ENCODE assay signal across 11 mouse cellular contexts in the genomic region with DNA sequence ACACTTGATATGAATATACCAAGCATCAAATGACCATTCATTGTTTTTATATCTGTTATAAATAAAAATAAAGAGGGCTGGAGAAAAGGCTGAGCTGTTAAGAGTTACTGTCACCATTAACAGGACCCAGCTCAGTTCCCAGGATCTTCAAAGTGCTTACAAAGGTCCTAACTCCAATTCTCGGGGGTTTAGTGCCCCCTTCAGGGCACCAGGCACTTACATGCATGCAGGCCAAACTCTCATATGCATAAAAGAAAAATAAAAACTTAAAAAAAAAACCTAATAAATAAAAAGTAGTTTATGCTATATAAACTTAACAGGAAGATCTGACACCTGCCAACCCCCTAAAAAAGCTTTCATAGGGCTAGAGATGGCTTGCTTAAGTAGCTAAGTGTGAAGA. TPM values are rescaled to one million over a fixed set of nuclear protein-coding genes. Genes with fewer than 3 reads are reported as not detected.
DNase-seq lines count a peak whose midpoint lies in the region; ATAC-seq and TF ChIP-seq lines count a peak whose summit lies in the region.
"Had no signal": no experiment of that assay in that cellular context is flagged by ENCODE, and none has a peak within 500 bp of the region (broad histone marks: within the 10 kb centered on the region; RNA-seq: fewer than 3 reads in every experiment).

No protein-coding gene starts in this region.

- peaks cover 8% of the 10 kb centered on the region; the same call in 1 of the 2 replicates for H3K36me3 ChIP-seq in liver, embryonic 11.5 days (ENCODE audit: control insufficient read depth, insufficient read depth, low read length)
- H3K36me3 ChIP-seq in CH12.LX (replicated peaks in 1 of 2; ENCODE audit: control insufficient read depth in 1 of 2, insufficient read depth in 1 of 2, low read length in 1 of 2), result peaks cover 15 to 46% of the 10 kb centered on the region in 2 experiments

- dilution Hi-C loops in CH12.LX (cut with MboI; ENCODE audit: extremely low pct_ligation_motif_present, extremely low pct_unique_long_range_greater_than_20kb, low sequenced_read_pairs), result no loop called here

- 52% methylated on average over 1 of the region's 1 CpGs for WGBS in liver, embryonic 11.5 days

- no peak for TF ChIP-seq EP300 in CH12.LX (IDR thresholded peaks at IDR 0.05; ENCODE audit: low read length)

- no peak overlapping the region for H3K4me3 ChIP-seq in liver, embryonic 11.5 days (ENCODE audit: low read depth, low read length)
- H3K4me3 ChIP-seq in CH12.LX (replicated peaks in 1 of 3; ENCODE audit: low read depth in 2 of 3, low read length in 2 of 3, poor library complexity in 1 of 3), result no peak overlapping the region
- H3K4me3 ChIP-seq: lung, embryonic 15.5 days had no signal

- peak; percentile 47 for DNase-seq in CD4-positive, CD25-positive, alpha-beta regulatory T cell, adult 2 months (ENCODE audit: low read depth, low spot score)
- peak; percentile 5 for DNase-seq in liver
- no peak for DNase-seq in liver, embryonic 11.5 days (ENCODE audit: low spot score)
- DNase-seq in CH12.LX (ENCODE audit: extremely low read depth), result peak; percentile 22
- DNase-seq in lung, postnatal 36 days, result peak; percentile 7
- no peak for DNase-seq in cerebellum, postnatal 10 days
- DNase-seq in kidney, adult 8-10 months, result no peak
- DNase-seq: kidney, postnatal 25 days had no signal

- in situ Hi-C loops in CH12.LX (cut with MboI; ENCODE audit: low pct_ligation_motif_present, low pct_unique_long_range_greater_than_20kb, low sequenced_read_pairs), result loop anchor here (10.0 kb wide), 1 partner anchor 50 kb away; no protein-coding TSS in a partner anchor

- H3K9ac ChIP-seq in liver, embryonic 11.5 days (ENCODE audit: low read depth, low read length), result no peak overlapping the region
- H3K9ac ChIP-seq in CH12.LX (ENCODE audit: insufficient read depth, low read depth), result no peak overlapping the region
- H3K9ac ChIP-seq: lung, embryonic 15.5 days had no signal

- H3K27me3 ChIP-seq in liver, embryonic 11.5 days (replicated peaks; ENCODE audit: control insufficient read depth, insufficient read depth, low read length), result no peaks in the 10 kb centered on the region
- H3K27me3 ChIP-seq in CH12.LX (replicated peaks), result no peaks in the 10 kb centered on the region
- H3K27me3 ChIP-seq: lung, embryonic 15.5 days had no signal

- H3K79me2 ChIP-seq in CH12.LX (replicated peaks; ENCODE audit: control insufficient read depth, extremely low read depth, insufficient read depth, poor library complexity, severe bottlenecking), result peaks cover 18% of the 10 kb centered on the region; the same call in 1 of the 2 replicates

- peak in 1 of 2 experiments; percentile 57; a peak in 2 of 4 replicates for TF ChIP-seq CTCF in CH12.LX (conservative IDR thresholded peaks at IDR 0.05 in 1 of 2, IDR thresholded peaks at IDR 0.05 in 1 of 2; ENCODE audit: low read depth in 2 of 2, low read length in 2 of 2)

- H3K27ac ChIP-seq in liver, embryonic 11.5 days (ENCODE audit: low read depth, low read length), result no peak overlapping the region
- H3K27ac ChIP-seq in CH12.LX (ENCODE audit: insufficient read depth, low read depth), result no peak overlapping the region
- H3K27ac ChIP-seq: lung, embryonic 15.5 days had no signal

- 0 out of 2 replicates have a peak, but pooled peaks cover 2% of the 10 kb centered on the region for H3K4me1 ChIP-seq in liver, embryonic 11.5 days (replicated peaks; ENCODE audit: control insufficient read depth, insufficient read depth, low read length)
- peaks cover 0 to 19% of the 10 kb centered on the region in 2 experiments; a peak in 2 of 4 replicates for H3K4me1 ChIP-seq in CH12.LX (ENCODE audit: control insufficient read depth in 1 of 2, insufficient read depth in 2 of 2)
- H3K4me1 ChIP-seq: lung, embryonic 15.5 days had no signal

- H3K4me2 ChIP-seq in liver, embryonic 11.5 days, result no peak overlapping the region
- H3K4me2 ChIP-seq in CH12.LX (ENCODE audit: insufficient read depth, low read depth, poor library complexity, severe bottlenecking), result no peak overlapping the region
- H3K4me2 ChIP-seq: heart, embryonic 11.5 days; lung, embryonic 15.5 days had no signal

- peak; percentile 31 for TF ChIP-seq RAD21 in CH12.LX (IDR thresholded peaks at IDR 0.05; ENCODE audit: low read depth, low read length)

- TF ChIP-seq POLR2A in CH12.LX (IDR thresholded peaks at IDR 0.05; ENCODE audit: low read depth, low read length), result no peak

- ATAC-seq in CD4-positive, CD25-positive, alpha-beta regulatory T cell, adult 4 months, result no peak
- no peak for ATAC-seq in liver, embryonic 11.5 days (replicated peaks; ENCODE audit: low FRiP score)

- H3K9me3 ChIP-seq in liver, embryonic 11.5 days (ENCODE audit: control insufficient read depth, low read length), result no peaks in the 10 kb centered on the region
- H3K9me3 ChIP-seq in CH12.LX (replicated peaks; ENCODE audit: low read length), result no peaks in the 10 kb centered on the region
- H3K9me3 ChIP-seq: lung, embryonic 15.5 days had no signal

TF ChIP-seq in CH12.LX, 34 proteins besides CTCF, POLR2A, EP300 and RAD21:
- TF ChIP-seq RCOR1 (conservative IDR thresholded peaks at IDR 0.05; ENCODE audit: low read depth, low read length) (no peak), TCF12 (IDR thresholded peaks at IDR 0.05; ENCODE audit: low read depth, low read length) (no peak), CHD1 (IDR thresholded peaks at IDR 0.05; ENCODE audit: low read depth, low read length) (no peak), IRF4 (IDR thresholded peaks at IDR 0.05; ENCODE audit: low read depth, low read length) (no peak), ZKSCAN1 (IDR thresholded peaks at IDR 0.05; ENCODE audit: borderline replicate concordance, low read depth, low read length) (no peak), USF1 (IDR thresholded peaks at IDR 0.05; ENCODE audit: low read depth, low read length) (no peak), MXI1 (IDR thresholded peaks at IDR 0.05; ENCODE audit: low read depth, low read length) (no peak), SIN3A (IDR thresholded peaks at IDR 0.05; ENCODE audit: low read length) (no peak), BHLHE40 (IDR thresholded peaks at IDR 0.05; ENCODE audit: low read depth, low read length) (no peak), UBTF (IDR thresholded peaks at IDR 0.05; ENCODE audit: low read depth, low read length) (no peak), ZNF384 (IDR thresholded peaks at IDR 0.05; ENCODE audit: low read depth, low read length) (no peak)

RNA-seq across cellular contexts. Expression of a gene that starts 13.8 kb away (rescaled TPM):
- 10 to 100 TPM; 90.1 to 95.4 TPM for polyA plus RNA-seq in CD4-positive, CD25-positive, alpha-beta regulatory T cell, adult 4 months (2017; shearing (Covaris generic))
- 39.8 and 40.2 TPM in 2 replicates for polyA plus RNA-seq in liver, embryonic 11.5 days (2014; fragmentation: Nextera tagmentation; extraction: Ambion mirVana)
- 17.3 and 21.7 TPM in 2 replicates for total RNA-seq in CH12.LX (2012; rRNA removed)
- total RNA-seq in CH12.LX (2014; rRNA removed), result 18.0 and 23.1 TPM in 2 replicates
- 43.7 and 51.9 TPM in 2 replicates for polyA plus RNA-seq in CH12.LX (2012; ENCODE audit: insufficient read length, low read depth)

RNA-seq across cellular contexts. Expression of a gene that starts 54.9 kb away (rescaled TPM):
- polyA plus RNA-seq in CD4-positive, CD25-positive, alpha-beta regulatory T cell, adult 4 months (2017; shearing (Covaris generic)), result 1 to 10 TPM; 2.6 to 3.2 TPM
- polyA plus RNA-seq in liver, embryonic 11.5 days (2014; fragmentation: Nextera tagmentation; extraction: Ambion mirVana), result 10.3 and 14.3 TPM in 2 replicates
- total RNA-seq in CH12.LX (2012; rRNA removed) (14.9 and 19.3 TPM in 2 replicates), CH12.LX (2014; rRNA removed) (16.6 and 20.1 TPM in 2 replicates)
- 14.4 and 15.3 TPM in 2 replicates for polyA plus RNA-seq in CH12.LX (2012; ENCODE audit: insufficient read length, low read depth)

Comparison
In these comparisons a context has a peak if more than half of its experiments do, and no peak if none do; other contexts are left out.
1. DNase-seq: peak in CD4-positive, CD25-positive, alpha-beta regulatory T cell, adult 2 months (single experiment), liver (single experiment), CH12.LX (single experiment) and lung, postnatal 36 days (single experiment); none in liver, embryonic 11.5 days (single experiment), cerebellum, postnatal 10 days (0 of 2) and kidney, adult 8-10 months (0 of 2).